Mouse (Mus musculus) urinary bladder, postnatal 36 days (tissue): Measurements from ENCODE around the gene Pank4.
A peak's percentile ranks its signal among the peaks of the same experiment; 100 is the strongest.

Experiments used
- DNase-seq, 2 experiments: peaks; one replicate each; pipeline ENCODE4 v3.0.0; 2022; ENCODE audit warnings: low spot score in 2 of 2, mixed read lengths in 1 of 2

The Pank4 gene

GRCm38 (mm10) chr4:155012788-155013187 lies 48.9 kb downstream of the Pank4 start:
- DNase-seq, result peak; percentile 27 to 33

- DNase-seq, result no peak
These were observed 50.3 kb downstream of the Pank4 start for GRCm38 (mm10) chr4:155014244-155014643.

GRCm38 (mm10) chr4:155014791-155015190 lies 50.9 kb downstream of the Pank4 start:
- DNase-seq, result no peak

- no peak for DNase-seq
These were observed 51.6 kb downstream of the Pank4 start for GRCm38 (mm10) chr4:155015550-155015949.

GRCm38 (mm10) chr4:155016807-155017206 lies 52.9 kb downstream of the Pank4 start:
- DNase-seq, result no peak

GRCm38 (mm10) chr4:155017253-155017878 lies 53.4 kb downstream of the Pank4 start:
- no peak for DNase-seq

- DNase-seq, result no peak
These were observed 54.1 kb downstream of the Pank4 start for GRCm38 (mm10) chr4:155018066-155018465.

GRCm38 (mm10) chr4:155018601-155019335 lies 54.8 kb downstream of the Pank4 start:
- no peak for DNase-seq

- DNase-seq, result peak; percentile 40 to 43
These were observed 55.5 kb downstream of the Pank4 start for GRCm38 (mm10) chr4:155019336-155019847.

- DNase-seq, result no peak
These were observed 56.2 kb downstream of the Pank4 start for GRCm38 (mm10) chr4:155020141-155020540.

- DNase-seq, result no peak
These were observed 56.9 kb downstream of the Pank4 start for GRCm38 (mm10) chr4:155020813-155021212.

- DNase-seq, result no peak
These were observed 58.4 kb downstream of the Pank4 start for GRCm38 (mm10) chr4:155022228-155022855.

- DNase-seq, result no peak
These were observed 60.5 kb downstream of the Pank4 start for GRCm38 (mm10) chr4:155024170-155025010.
